In genomic region chr11:59622214-59622613, GRCm38 (mm10) we compare ENCODE assay signal across 31 mouse cellular contexts. TPM values are rescaled to one million over a fixed set of nuclear protein-coding genes. Genes with fewer than 3 reads are reported as not detected.
"Had no signal": no experiment of that assay in that cellular context is flagged by ENCODE, and none has a peak within 500 bp of the region (broad histone marks: within the 10 kb centered on the region; RNA-seq: fewer than 3 reads in every experiment).

No protein-coding gene starts in this region.

- H3K9me3 ChIP-seq: heart, embryonic 12.5 days; hindbrain, embryonic 10.5 days; hindbrain, embryonic 12.5 days; kidney, embryonic 15.5 days; limb, embryonic 10.5 days; limb, embryonic 12.5 days; liver, embryonic 13.5 days had no signal

- H3K4me3 ChIP-seq: gastrocnemius, adult 2 months; heart, adult 2 months; heart, embryonic 12.5 days; hindbrain, embryonic 10.5 days; hindbrain, embryonic 12.5 days; kidney, embryonic 15.5 days; layer of hippocampus, adult 2 months; left cerebral cortex, adult 2 months; limb, embryonic 10.5 days; limb, embryonic 12.5 days; liver, embryonic 13.5 days had no signal

- DNase-seq: gastrocnemius, adult 2 months; gastrocnemius, postnatal 10 days; gastrocnemius, postnatal 25 days; heart, adult 2 months; heart, postnatal 10 days; heart, postnatal 4 days; kidney, adult 11 months; kidney, adult 2 months; kidney, adult 9 months; kidney, postnatal 14 days; kidney, postnatal 4 days; liver; liver, embryonic 13.5 days had no signal

- H3K9ac ChIP-seq: heart, embryonic 12.5 days; hindbrain, embryonic 12.5 days; hindbrain, embryonic 14.5 days; kidney, embryonic 15.5 days; limb, embryonic 12.5 days; liver, embryonic 13.5 days had no signal

- H3K4me1 ChIP-seq: heart, embryonic 12.5 days; hindbrain, embryonic 10.5 days; hindbrain, embryonic 12.5 days; kidney, embryonic 15.5 days; limb, embryonic 10.5 days; limb, embryonic 12.5 days; liver, embryonic 13.5 days had no signal

- H3K4me2 ChIP-seq: heart, embryonic 12.5 days; hindbrain, embryonic 12.5 days; hindbrain, embryonic 14.5 days; kidney, embryonic 15.5 days; limb, embryonic 12.5 days; liver, embryonic 11.5 days; liver, embryonic 13.5 days had no signal

- ATAC-seq: hindbrain, embryonic 16.5 days; intestine, embryonic 16.5 days had no signal

- H3K36me3 ChIP-seq: heart, embryonic 12.5 days; hindbrain, embryonic 10.5 days; hindbrain, embryonic 12.5 days; kidney, embryonic 15.5 days; limb, embryonic 10.5 days; limb, embryonic 12.5 days; liver, embryonic 13.5 days had no signal

- H3K27ac ChIP-seq: gastrocnemius, adult 2 months; heart, adult 2 months; hindbrain, embryonic 10.5 days; hindbrain, embryonic 12.5 days; hindbrain, embryonic 14.5 days; kidney, embryonic 15.5 days; kidney, postnatal 0 days; layer of hippocampus, adult 2 months; left cerebral cortex, adult 2 months; limb, embryonic 10.5 days; limb, embryonic 12.5 days; liver, embryonic 13.5 days had no signal

- H3K27me3 ChIP-seq: heart, embryonic 12.5 days; hindbrain, embryonic 12.5 days; limb, embryonic 12.5 days had no signal

RNA-seq across cellular contexts. Expression of gene Olfr223, which starts 29.1 kb away (rescaled TPM):
- polyA plus RNA-seq: frontal cortex, adult 2 months; heart, adult 2 months; heart, embryonic 12.5 days; heart, embryonic 14.5 days; heart, embryonic 16.5 days; hindbrain, embryonic 10.5 days; hindbrain, embryonic 12.5 days; hindbrain, embryonic 14.5 days; hindbrain, embryonic 16.5 days; intestine, embryonic 14.5 days; intestine, embryonic 16.5 days; kidney, adult 2 months; kidney, embryonic 15.5 days; kidney, postnatal 0 days; limb, embryonic 10.5 days; limb, embryonic 12.5 days; limb, embryonic 14.5 days; liver, embryonic 11.5 days; liver, embryonic 13.5 days had no signal

RNA-seq across cellular contexts. Expression of gene Olfr222, which starts 46.2 kb away (rescaled TPM):
- polyA plus RNA-seq: frontal cortex, adult 2 months; heart, adult 2 months; heart, embryonic 12.5 days; heart, embryonic 14.5 days; heart, embryonic 16.5 days; hindbrain, embryonic 10.5 days; hindbrain, embryonic 12.5 days; hindbrain, embryonic 14.5 days; hindbrain, embryonic 16.5 days; intestine, embryonic 14.5 days; intestine, embryonic 16.5 days; kidney, adult 2 months; kidney, embryonic 15.5 days; kidney, postnatal 0 days; limb, embryonic 10.5 days; limb, embryonic 12.5 days; limb, embryonic 14.5 days; liver, embryonic 11.5 days; liver, embryonic 13.5 days had no signal
